Mouse (Mus musculus) heart, postnatal 25 days (tissue): ENCODE measurements around the gene Map3k13. TPM values are rescaled to one million over a fixed set of nuclear protein-coding genes. Genes with fewer than 3 reads are reported as not detected.
"Not testable (repeated sequence)": the region's sequence is repeated elsewhere in the genome, so short reads cannot be mapped to it uniquely, and the experiment has no call there.

Experiments used
- DNase-seq: peaks from one replicate; pipeline ENCODE4 v3.0.0; 2022; ENCODE audit warnings: low spot score
- intact Hi-C: fragments of 180-260 bp; cut with DNase I; formaldehyde crosslinking; loops from one replicate; pipeline ENCODE4 v1.15.1; 2025
- total RNA-seq, 2 experiments: library from RNA; stranded (reverse); gene quantifications; 2 replicates each; pipeline ENCODE4 v1.2.3; 2021

The Map3k13 gene
- total RNA-seq, 2 experiments from 2014 or later = 0.81 to 0.89 TPM

DNA sequence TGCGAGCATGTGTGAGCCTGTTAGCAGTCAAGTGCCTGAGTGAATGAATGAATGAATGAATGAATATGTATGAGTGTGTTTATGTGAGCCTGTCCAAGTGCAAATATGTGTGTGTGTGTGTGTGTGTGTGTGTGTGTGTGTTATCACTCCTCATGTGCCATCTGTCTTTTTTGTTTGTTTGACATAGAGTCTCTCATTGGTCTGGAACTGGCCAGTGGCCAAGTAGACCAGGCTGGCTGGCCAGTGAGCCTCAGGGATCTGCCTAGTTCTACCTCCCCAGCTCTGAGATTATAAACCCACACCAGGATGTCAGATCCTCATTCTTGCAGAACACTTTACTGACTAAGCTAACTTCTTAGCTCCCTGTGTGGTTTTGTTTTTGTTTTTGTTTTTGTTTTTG lies 10.1 kb downstream of the Map3k13 start:
- no peak for DNase-seq

GRCm38 (mm10) chr16:21806892-21807291 lies 12.7 kb downstream of the Map3k13 start:
- no peak for DNase-seq

More for the DNA sequence above, 10.1 kb downstream of the Map3k13 start:
- intact Hi-C loops = no loop called here

DNA sequence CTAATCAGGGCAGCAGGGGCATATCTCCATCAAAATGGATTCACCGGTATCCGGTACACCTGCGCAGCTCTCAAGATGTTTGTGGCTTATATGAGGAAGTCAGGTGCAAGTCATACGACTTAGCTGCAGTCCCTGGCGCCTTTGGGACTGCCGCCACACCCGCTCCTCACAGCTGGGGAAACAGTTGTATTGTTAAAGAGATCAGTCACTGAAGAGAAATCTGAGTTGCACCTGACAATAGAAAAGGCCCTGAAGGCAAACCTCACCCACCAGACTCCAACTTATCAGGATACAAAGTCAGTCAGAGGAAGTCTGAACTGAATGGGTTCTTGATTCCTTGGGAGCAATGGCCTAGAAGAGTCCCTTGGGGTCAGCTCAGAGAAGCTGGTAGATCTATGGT lies 13.6 kb downstream of the Map3k13 start:
- DNase-seq, intact Hi-C loops: not testable (repeated sequence)

More at GRCm38 (mm10) chr16:21806892-21807291, 12.7 kb downstream of the Map3k13 start:
- intact Hi-C loops = no loop called here

- intact Hi-C loops = no loop called here
- no peak for DNase-seq
Measured at GRCm38 (mm10) chr16:21813164-21813834, 19.2 kb downstream of the Map3k13 start.

DNA sequence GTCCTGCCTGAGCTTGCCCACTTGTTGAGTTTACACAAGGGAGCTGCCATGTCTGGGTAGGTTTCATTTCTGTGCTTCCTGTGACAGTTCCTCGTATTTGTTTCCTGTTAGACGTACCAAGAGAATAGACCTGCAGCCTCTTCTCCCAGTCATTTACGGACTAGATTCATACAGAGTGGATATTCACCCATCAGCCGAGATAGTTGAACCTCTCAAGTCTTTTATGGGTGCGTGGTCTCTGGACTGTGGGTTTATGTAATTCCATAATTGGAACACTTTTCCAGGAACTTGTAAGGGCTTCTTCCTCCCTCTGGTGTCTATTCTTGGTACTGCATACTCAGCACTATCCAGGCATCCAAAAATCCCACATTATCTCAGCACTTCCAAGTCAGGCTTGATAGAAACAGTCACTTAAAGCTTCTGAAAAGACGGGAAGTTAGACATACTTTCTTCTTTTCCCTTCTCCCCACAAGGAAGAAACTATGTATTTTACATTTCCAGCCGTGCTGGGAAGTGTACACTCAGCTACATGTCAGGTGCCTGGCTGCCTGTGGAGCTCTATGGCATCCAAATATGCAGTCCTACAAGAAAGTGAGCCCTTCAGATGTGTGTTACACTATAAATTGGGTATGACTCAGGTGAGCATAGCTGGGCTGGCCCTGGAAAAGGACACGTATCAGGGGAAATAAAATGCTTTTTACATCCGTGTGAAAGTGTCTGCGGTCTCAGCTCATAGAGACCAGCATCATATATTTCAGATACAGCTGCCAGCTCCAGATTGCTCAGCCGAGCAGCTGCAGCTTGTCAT lies 20.9 kb downstream of the Map3k13 start:
- no peak for DNase-seq
- intact Hi-C loops = loop anchor here (1.0 to 2.0 kb wide), 2 partner anchors 45 to 328 kb away; no protein-coding TSS in a partner anchor

GRCm38 (mm10) chr16:21815669-21816010 lies 21.5 kb downstream of the Map3k13 start:
- intact Hi-C loops = loop anchor here (2.0 kb wide), 1 partner anchor 329 kb away; no protein-coding TSS in a partner anchor
- no peak for DNase-seq

- intact Hi-C loops = no loop called here
Measured at GRCm38 (mm10) chr16:21818132-21818531, 24.0 kb downstream of the Map3k13 start.

DNA sequence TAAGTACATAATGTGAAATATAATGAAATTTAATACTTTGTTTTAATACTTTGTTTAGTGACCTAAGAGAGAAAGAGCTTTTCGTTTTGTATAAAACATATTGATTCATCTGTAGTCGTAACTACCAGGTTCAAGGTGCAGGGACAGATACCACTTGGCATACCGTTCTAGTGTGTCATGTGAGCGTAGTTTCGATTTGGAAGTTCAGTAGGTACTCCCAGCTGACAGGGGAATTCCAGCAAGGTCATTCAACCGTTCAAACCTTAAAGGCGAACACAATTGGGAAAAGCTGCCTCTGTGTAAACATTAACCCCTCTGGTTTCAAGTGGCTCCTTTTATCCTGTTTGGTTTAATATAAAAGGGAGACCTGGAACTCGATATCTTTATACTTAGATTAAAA lies 24.5 kb downstream of the Map3k13 start:
- intact Hi-C loops = no loop called here
- no peak for DNase-seq

More at GRCm38 (mm10) chr16:21818132-21818531, 24.0 kb downstream of the Map3k13 start:
- no peak for DNase-seq

- intact Hi-C loops = no loop called here
Measured at GRCm38 (mm10) chr16:21825612-21826031, 31.5 kb downstream of the Map3k13 start.

GRCm38 (mm10) chr16:21827153-21827552 lies 33.0 kb downstream of the Map3k13 start:
- no peak for DNase-seq
- intact Hi-C loops = no loop called here

More at GRCm38 (mm10) chr16:21825612-21826031, 31.5 kb downstream of the Map3k13 start:
- no peak for DNase-seq

DNA sequence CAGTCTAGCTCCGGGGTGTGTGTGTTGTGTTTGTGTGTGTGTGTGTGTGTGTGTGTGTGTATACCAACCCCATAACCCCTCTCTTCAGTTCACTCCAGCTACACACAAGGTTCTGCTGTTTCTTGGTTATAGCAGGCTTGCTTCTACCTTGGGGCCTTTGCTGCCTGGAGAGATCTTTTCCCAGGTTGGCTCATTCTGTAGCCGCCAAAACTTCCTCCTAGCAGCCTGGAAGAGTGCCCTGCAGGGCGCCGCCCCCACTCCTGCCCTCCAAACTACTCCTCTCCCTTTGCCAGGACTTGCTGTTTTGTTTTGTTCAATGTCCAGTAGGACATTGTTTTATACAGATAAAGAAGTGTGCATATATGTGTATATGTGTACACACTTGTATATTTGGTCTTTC lies 33.4 kb downstream of the Map3k13 start:
- intact Hi-C loops = no loop called here
- no peak for DNase-seq

DNA sequence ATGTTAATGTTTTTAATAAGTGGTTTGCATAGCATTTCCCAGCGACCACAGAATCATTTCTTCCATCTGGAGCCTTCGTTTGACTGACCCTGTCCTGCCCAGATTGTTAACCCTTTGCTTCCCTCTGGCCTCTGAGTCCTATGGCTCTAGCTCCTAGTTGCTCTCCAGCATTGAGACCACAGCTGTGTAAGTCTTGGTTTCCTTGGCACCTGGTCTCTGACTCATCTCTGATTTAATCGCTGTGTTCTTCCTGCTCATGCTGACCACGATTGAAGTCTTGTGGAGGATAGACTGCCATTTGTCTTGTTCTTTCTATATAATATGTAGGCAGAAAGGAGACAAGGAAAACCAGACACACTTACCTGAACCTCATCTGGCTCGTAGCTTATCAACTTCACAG lies 35.6 kb downstream of the Map3k13 start:
- intact Hi-C loops = loop anchor here (10.0 kb wide), 1 partner anchor 465 kb away; no protein-coding TSS in a partner anchor
- no peak for DNase-seq

DNA sequence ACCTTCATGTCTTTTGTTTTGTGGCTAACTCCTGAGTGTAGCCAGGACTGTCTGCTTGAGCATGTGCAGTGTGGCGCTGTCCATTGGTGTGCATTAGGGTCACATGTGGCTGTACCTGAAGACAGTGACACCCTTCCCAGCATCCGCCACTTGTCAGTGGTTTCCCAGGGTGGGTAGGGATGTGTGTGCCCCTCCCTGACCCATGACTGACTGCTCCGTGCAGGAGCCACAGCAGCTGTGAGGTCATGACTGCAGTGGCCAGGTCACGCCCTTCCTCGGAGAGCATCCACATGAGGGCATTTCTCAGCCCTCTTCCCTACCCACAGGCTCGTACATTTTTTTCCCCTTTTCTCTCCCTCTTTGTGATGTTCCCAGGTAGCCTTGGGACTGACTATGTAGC lies 36.6 kb downstream of the Map3k13 start:
- no peak for DNase-seq
- intact Hi-C loops = loop anchor here (10.0 kb wide), 1 partner anchor 464 kb away; no protein-coding TSS in a partner anchor

- DNase-seq = no peak
- intact Hi-C loops = loop anchor here (10.0 kb wide), 1 partner anchor 463 kb away; no protein-coding TSS in a partner anchor
Measured at GRCm38 (mm10) chr16:21831764-21832163, 37.6 kb downstream of the Map3k13 start.

- intact Hi-C loops = loop anchor here (10.0 kb wide), 1 partner anchor 461 kb away; no protein-coding TSS in a partner anchor
- no peak for DNase-seq
Measured at GRCm38 (mm10) chr16:21833469-21833868, 39.3 kb downstream of the Map3k13 start.

GRCm38 (mm10) chr16:21833970-21834369 lies 39.8 kb downstream of the Map3k13 start:
- DNase-seq = no peak
- intact Hi-C loops = loop anchor here (10.0 kb wide), 1 partner anchor 461 kb away; no protein-coding TSS in a partner anchor

DNA sequence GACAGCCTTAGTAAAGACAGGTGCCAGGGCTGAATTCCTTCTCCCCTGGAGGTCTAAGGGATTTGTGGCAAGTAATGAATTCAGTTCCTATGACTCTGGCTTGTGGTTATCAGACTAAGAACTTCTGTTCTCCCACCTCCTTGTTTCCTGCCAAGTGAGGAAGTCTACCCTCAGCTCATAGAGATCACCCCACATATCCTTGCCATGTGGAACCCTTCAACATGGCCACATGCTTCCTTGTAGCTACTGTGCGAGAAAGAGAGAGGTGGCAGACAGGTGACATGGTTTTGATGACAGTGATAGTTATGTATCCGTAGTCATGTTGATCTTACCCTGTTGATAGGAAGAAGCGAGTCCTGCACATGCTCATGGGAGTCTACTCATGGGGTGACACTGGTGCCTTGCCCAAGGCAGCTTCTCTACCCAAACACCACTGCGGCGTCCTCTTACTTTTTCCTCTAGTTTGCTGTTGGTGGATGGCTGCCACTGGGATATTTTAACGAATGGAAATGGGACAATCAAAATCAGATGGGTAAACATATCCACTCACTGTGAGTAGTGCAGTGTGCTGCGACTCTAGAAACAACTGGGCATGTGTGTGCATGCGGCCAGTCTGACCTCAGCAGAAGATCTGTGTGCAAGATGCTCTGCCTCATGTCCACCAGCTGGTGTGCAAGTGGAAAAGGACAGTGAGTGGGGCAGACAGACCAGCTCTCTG lies 40.9 kb downstream of the Map3k13 start:
- intact Hi-C loops = loop anchor here (5.0 to 10.0 kb wide), 3 partner anchors 187 to 460 kb away; no protein-coding TSS in a partner anchor
- no peak for DNase-seq

- DNase-seq = no peak
- intact Hi-C loops = loop anchor here (5.0 to 10.0 kb wide), 3 partner anchors 187 to 459 kb away; no protein-coding TSS in a partner anchor
Measured at GRCm38 (mm10) chr16:21835584-21835931, 41.4 kb downstream of the Map3k13 start.

GRCm38 (mm10) chr16:21836311-21837072 lies 42.3 kb downstream of the Map3k13 start:
- intact Hi-C loops = loop anchor here (5.0 to 10.0 kb wide), 3 partner anchors 186 to 458 kb away; no protein-coding TSS in a partner anchor
- no peak for DNase-seq
